Mouse (Mus musculus) megakaryocyte, embryonic 14.5 days (primary cell): ENCODE results near the gene Arpc5. TPM values are rescaled to one million over a fixed set of nuclear protein-coding genes. Genes with fewer than 3 reads are reported as not detected.
"Not testable (repeated sequence)": the region's sequence is repeated elsewhere in the genome, so short reads cannot be mapped to it uniquely, and the experiment has no call there.

Source experiments
- H3K27me3 ChIP-seq: replicated peaks from 2 replicates; pipeline ENCODE3; 2012; ENCODE audit warnings: inconsistent platforms
- H3K36me3 ChIP-seq: replicated peaks from 2 replicates; pipeline ENCODE3; 2012; ENCODE audit warnings: low read length, inconsistent platforms, mixed read lengths
- H3K4me1 ChIP-seq: 2 replicates; pipeline ENCODE4 v1.6.1; 2012; ENCODE audit warnings: inconsistent platforms
- H3K4me3 ChIP-seq: replicated peaks from 2 replicates; pipeline ENCODE3; 2012; ENCODE audit warnings: moderate library complexity, mild to moderate bottlenecking, inconsistent platforms
- H3K9me3 ChIP-seq: 2 replicates; pipeline ENCODE4 v1.6.1; 2012; ENCODE audit warnings: inconsistent platforms
- FLI1 ChIP-seq: IDR thresholded peaks from 2 replicates; pipeline ENCODE4 v1.6.1; 2012; ENCODE audit warnings: low read length, inconsistent platforms, mixed read lengths
- GATA1 ChIP-seq: IDR thresholded peaks from 3 replicates; pipeline ENCODE4 v1.6.1; 2012; ENCODE audit warnings: mixed read lengths, low read length, inconsistent platforms, borderline replicate concordance
- polyA plus RNA-seq: library from polyadenylated mRNA; stranded (reverse); fragments of >175 nt; gene quantifications from 2 replicates; pipeline ENCODE4 v1.2.3, GENCODE M21; 2012; ENCODE audit warnings: low replicate concordance; ENCODE audit not compliant: insufficient read depth

The Arpc5 gene
- polyA plus RNA-seq, 1 experiment = 673 TPM

- Histone ChIP-seq H3K4me1 (no peaks in the 10 kb centered on the region), H3K36me3 (no peaks in the 10 kb centered on the region), H3K27me3 (peaks cover 25% of the 10 kb centered on the region), H3K4me3 (no peak overlapping the region), H3K9me3 (peaks cover 10% of the 10 kb centered on the region)
- no peak for TF ChIP-seq GATA1
- no peak for TF ChIP-seq FLI1
Measured at GRCm38 (mm10) chr1:152739374-152739773, 27.0 kb upstream of the Arpc5 start.

GRCm38 (mm10) chr1:152743095-152743826 lies 23.1 kb upstream of the Arpc5 start:
- no peak for TF ChIP-seq GATA1
- TF ChIP-seq FLI1 = no peak
- Histone ChIP-seq H3K4me3 (no peak overlapping the region), H3K9me3 (no peaks in the 10 kb centered on the region), H3K4me1 (0 out of 2 replicates have a peak, but pooled peaks cover 3% of the 10 kb centered on the region), H3K27me3 (peaks cover 12% of the 10 kb centered on the region), H3K36me3 (no peaks in the 10 kb centered on the region)

- Histone ChIP-seq H3K4me1 (0 out of 2 replicates have a peak, but pooled peaks cover 3% of the 10 kb centered on the region), H3K27me3 (peaks cover 19% of the 10 kb centered on the region), H3K36me3 (no peaks in the 10 kb centered on the region), H3K9me3 (no peaks in the 10 kb centered on the region), H3K4me3 (no peak overlapping the region)
- no peak for TF ChIP-seq GATA1
- TF ChIP-seq FLI1 = no peak
Measured at GRCm38 (mm10) chr1:152746426-152746825, 19.9 kb upstream of the Arpc5 start.

GRCm38 (mm10) chr1:152749276-152749675 lies 17.1 kb upstream of the Arpc5 start:
- Histone ChIP-seq H3K4me1 (0 out of 2 replicates have a peak, but pooled peaks cover 3% of the 10 kb centered on the region), H3K27me3 (peaks cover 28% of the 10 kb centered on the region)
- no peak for TF ChIP-seq FLI1
- TF ChIP-seq GATA1 = no peak

GRCm38 (mm10) chr1:152750312-152750965 lies 15.9 kb upstream of the Arpc5 start, which contains the start of gene Apobec4:
Gene Apobec4, plus strand, starts transcription at chr1:152750551.
- Histone ChIP-seq H3K27me3 (peaks cover 29% of the 10 kb centered on the region), H3K4me3 (no peak within 1 kb of the TSS), H3K9me3 (no peaks in the 10 kb centered on the region), H3K4me1 (0 out of 2 replicates have a peak, but pooled peaks cover 3% of the 10 kb centered on the region), H3K36me3 (no peaks in the 10 kb centered on the region)
- no peak for TF ChIP-seq FLI1
- TF ChIP-seq GATA1 = no peak

More at GRCm38 (mm10) chr1:152749276-152749675, 17.1 kb upstream of the Arpc5 start:
- H3K4me3 ChIP-seq = no peak overlapping the region
- H3K36me3 ChIP-seq = no peaks in the 10 kb centered on the region
- H3K9me3 ChIP-seq = no peaks in the 10 kb centered on the region

- peaks cover 22% of the 10 kb centered on the region for H3K27me3 ChIP-seq
- no peaks in the 10 kb centered on the region for H3K36me3 ChIP-seq
- H3K9me3 ChIP-seq = 0 out of 2 replicates have a peak, but pooled peaks cover 3% of the 10 kb centered on the region
- no peak overlapping the region for H3K4me3 ChIP-seq
- H3K4me1 ChIP-seq = peaks cover 11% of the 10 kb centered on the region
- TF ChIP-seq FLI1 (no peak), GATA1 (no peak)
Measured at GRCm38 (mm10) chr1:152761791-152762190, 4.6 kb upstream of the Arpc5 start.

GRCm38 (mm10) chr1:152766804-152767748 lies 734 bp downstream of the Arpc5 start:
- H3K9me3 ChIP-seq = no peaks in the 10 kb centered on the region
- H3K36me3 ChIP-seq = peaks cover 39% of the 10 kb centered on the region
- H3K4me1 ChIP-seq = peaks cover 30% of the 10 kb centered on the region
- TF ChIP-seq FLI1 = no peak
- TF ChIP-seq GATA1 = no peak
- peak overlapping the region; percentile 97 for H3K4me3 ChIP-seq
- peaks cover 15% of the 10 kb centered on the region for H3K27me3 ChIP-seq

GRCm38 (mm10) chr1:152767749-152768488 lies 1.6 kb downstream of the Arpc5 start:
- H3K27me3 ChIP-seq = peaks cover 15% of the 10 kb centered on the region
- H3K36me3 ChIP-seq = peaks cover 48% of the 10 kb centered on the region
- no peaks in the 10 kb centered on the region for H3K9me3 ChIP-seq
- peaks cover 38% of the 10 kb centered on the region for H3K4me1 ChIP-seq
- TF ChIP-seq FLI1 (no peak), GATA1 (no peak)
- peak overlapping the region; percentile 97 for H3K4me3 ChIP-seq

GRCm38 (mm10) chr1:152771016-152771415 lies 4.7 kb downstream of the Arpc5 start:
- Histone ChIP-seq H3K4me1 (peaks cover 47% of the 10 kb centered on the region), H3K27me3 (peaks cover under 1% of the 10 kb centered on the region), H3K36me3 (peaks cover 73% of the 10 kb centered on the region), H3K9me3 (no peaks in the 10 kb centered on the region), H3K4me3 (no peak overlapping the region)
- TF ChIP-seq FLI1 (no peak), GATA1 (no peak)

- Histone ChIP-seq H3K4me1 (peaks cover 50% of the 10 kb centered on the region), H3K36me3 (peaks cover 73% of the 10 kb centered on the region)
- H3K9me3 ChIP-seq, H3K4me3 ChIP-seq, H3K27me3 ChIP-seq: not testable (repeated sequence)
Measured at GRCm38 (mm10) chr1:152774601-152775000, 8.3 kb downstream of the Arpc5 start.
